In genomic region chr7:96341479-96341878, GRCm38 (mm10) we compare ENCODE assay signal across 21 mouse cellular contexts.
A peak's percentile ranks its signal among the peaks of the same experiment; 100 is the strongest.
DNase-seq lines count a peak whose midpoint lies in the region; TF ChIP-seq lines count a peak whose summit lies in the region.
"Had no signal": no experiment of that assay in that cellular context is flagged by ENCODE, and none has a peak within 500 bp of the region (broad histone marks: within the 10 kb centered on the region; RNA-seq: fewer than 3 reads in every experiment).

No protein-coding gene starts in this region.

- no peak for TF ChIP-seq POLR2A in testis, adult 2 months (IDR thresholded peaks at IDR 0.05; ENCODE audit: control insufficient read depth, low read depth, low read length)

- in situ Hi-C loops in ES-E14 (cut with MboI; ENCODE audit: low sequenced_read_pairs in 2 of 2, unreplicated experiment in 2 of 2) = no loop called here

- H3K27me3 ChIP-seq in testis, adult 2 months (ENCODE audit: control insufficient read depth, insufficient read depth, low read length) = no peaks in the 10 kb centered on the region
- H3K27me3 ChIP-seq: embryonic facial prominence, embryonic 13.5 days; embryonic facial prominence, embryonic 15.5 days; forebrain, embryonic 12.5 days had no signal

- DNase-seq in heart, adult 11 months = peak; percentile 23
- DNase-seq in heart, adult 18-20 months = no peak
- DNase-seq in testis, postnatal 10 days (ENCODE audit: low spot score) = no peak
- DNase-seq in ES-E14 (ENCODE audit: low read depth, low spot score) = no peak
- no peak for DNase-seq in left cerebral cortex, postnatal 25 days (ENCODE audit: low spot score in 2 of 2)
- DNase-seq: adrenal gland, adult 2 months; adrenal gland, postnatal 10 days; adrenal gland, postnatal 25 days; cerebellum, adult 11 months; cerebellum, adult 18-20 months; cerebellum, adult 8-10 months; cerebellum, adult 9-11 months; cerebellum, postnatal 14 days; cerebellum, postnatal 36 days; embryo, embryonic 11 days had no signal

- H3K4me3 ChIP-seq in testis, adult 2 months (ENCODE audit: control insufficient read depth, low read depth, low read length) = peak overlapping the region; percentile 60
- no peak overlapping the region for H3K4me3 ChIP-seq in ES-E14 (ENCODE audit: insufficient read depth in 1 of 2, low read depth in 1 of 2, low read length in 2 of 2, poor library complexity in 1 of 2, severe bottlenecking in 1 of 2)
- H3K4me3 ChIP-seq: embryonic facial prominence, embryonic 13.5 days; embryonic facial prominence, embryonic 15.5 days; erythroblast, embryonic 14.5 days; forebrain, embryonic 10.5 days; forebrain, embryonic 12.5 days had no signal

- H3K36me3 ChIP-seq in testis, adult 2 months (ENCODE audit: control insufficient read depth, insufficient read depth, low read length) = no peaks in the 10 kb centered on the region
- no peaks in the 10 kb centered on the region for H3K36me3 ChIP-seq in ES-E14 (ENCODE audit: control insufficient read depth, insufficient read depth, low read length, poor library complexity, severe bottlenecking)
- H3K36me3 ChIP-seq: embryonic facial prominence, embryonic 13.5 days; embryonic facial prominence, embryonic 15.5 days; forebrain, embryonic 10.5 days; forebrain, embryonic 12.5 days had no signal

- intact Hi-C loops in left cerebral cortex, postnatal 25 days (cut with DNase I) = no loop called here

- no peak overlapping the region for H3K9ac ChIP-seq in ES-E14 (ENCODE audit: insufficient read depth, low read depth, low read length, poor library complexity, severe bottlenecking)
- H3K9ac ChIP-seq: embryonic facial prominence, embryonic 13.5 days; embryonic facial prominence, embryonic 15.5 days; forebrain, embryonic 12.5 days had no signal

- TF ChIP-seq CTCF in testis, adult 2 months (IDR thresholded peaks at IDR 0.05; ENCODE audit: control insufficient read depth, insufficient read depth, insufficient replicate concordance, low read depth, low read length) = no peak

- H3K4me1 ChIP-seq in testis, adult 2 months (ENCODE audit: control insufficient read depth, insufficient read depth, low read length) = no peaks in the 10 kb centered on the region
- H3K4me1 ChIP-seq in ES-E14 (ENCODE audit: control insufficient read depth in 2 of 2, insufficient read depth in 2 of 2, low read length in 2 of 2, poor library complexity in 1 of 2) = peaks cover 0 to 6% of the 10 kb centered on the region in 2 experiments; a peak in 2 of 4 replicates
- H3K4me1 ChIP-seq: embryonic facial prominence, embryonic 13.5 days; embryonic facial prominence, embryonic 15.5 days had no signal

- H3K27ac ChIP-seq in testis, adult 2 months (ENCODE audit: control insufficient read depth, insufficient read depth, low read depth, low read length) = no peak overlapping the region
- no peak overlapping the region for H3K27ac ChIP-seq in ES-E14 (ENCODE audit: insufficient read depth, low read depth, low read length, poor library complexity, severe bottlenecking)
- H3K27ac ChIP-seq: embryonic facial prominence, embryonic 13.5 days; embryonic facial prominence, embryonic 15.5 days; forebrain, embryonic 10.5 days; forebrain, embryonic 12.5 days had no signal

- no peaks in the 10 kb centered on the region for H3K9me3 ChIP-seq in ES-E14 (ENCODE audit: control insufficient read depth, insufficient read depth, low read depth, low read length)
- H3K9me3 ChIP-seq: embryonic facial prominence, embryonic 13.5 days; embryonic facial prominence, embryonic 15.5 days; forebrain, embryonic 10.5 days; forebrain, embryonic 12.5 days had no signal

TF ChIP-seq in ES-E14, 5 proteins besides CTCF, POLR2A, EP300 and RAD21:
- TF ChIP-seq MAFK (IDR thresholded peaks at IDR 0.05; ENCODE audit: insufficient read depth, low read depth, low read length) (peak; percentile 90), CHD2 (IDR thresholded peaks at IDR 0.05; ENCODE audit: low read depth, low read length) (no peak)
